Mouse (Mus musculus) urinary bladder, postnatal 4 days (tissue): Measurements from ENCODE around the gene Trp63.

Experiments used
- DNase-seq, 2 experiments: peaks; one replicate each; pipeline ENCODE4 v3.0.0; 2021 to 2022; ENCODE audit warnings: low spot score in 2 of 2

Gene Trp63

GRCm38 (mm10) chr16:25871503-25871902 is 187.9 kb downstream of the Trp63 start:
- no peak for DNase-seq

DNA sequence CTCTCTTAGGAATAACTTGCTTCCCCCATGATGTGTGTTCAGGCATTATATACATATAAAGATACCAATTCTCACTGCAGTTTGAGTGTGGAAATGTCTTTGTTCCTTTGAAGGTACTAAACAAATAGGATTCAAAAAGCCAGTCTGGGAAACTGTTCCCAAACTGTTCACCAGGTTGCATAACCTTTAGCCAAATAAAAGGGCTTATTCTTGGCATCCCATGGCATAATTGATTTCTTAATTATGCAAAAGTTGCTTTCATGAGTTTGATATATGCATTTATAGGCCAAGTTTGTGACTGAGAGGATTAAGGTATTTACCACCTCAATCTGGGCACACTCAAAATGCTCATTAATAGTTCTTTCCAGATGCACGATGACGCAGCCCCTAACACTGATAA is 192.1 kb downstream of the Trp63 start:
- no peak for DNase-seq

DNA sequence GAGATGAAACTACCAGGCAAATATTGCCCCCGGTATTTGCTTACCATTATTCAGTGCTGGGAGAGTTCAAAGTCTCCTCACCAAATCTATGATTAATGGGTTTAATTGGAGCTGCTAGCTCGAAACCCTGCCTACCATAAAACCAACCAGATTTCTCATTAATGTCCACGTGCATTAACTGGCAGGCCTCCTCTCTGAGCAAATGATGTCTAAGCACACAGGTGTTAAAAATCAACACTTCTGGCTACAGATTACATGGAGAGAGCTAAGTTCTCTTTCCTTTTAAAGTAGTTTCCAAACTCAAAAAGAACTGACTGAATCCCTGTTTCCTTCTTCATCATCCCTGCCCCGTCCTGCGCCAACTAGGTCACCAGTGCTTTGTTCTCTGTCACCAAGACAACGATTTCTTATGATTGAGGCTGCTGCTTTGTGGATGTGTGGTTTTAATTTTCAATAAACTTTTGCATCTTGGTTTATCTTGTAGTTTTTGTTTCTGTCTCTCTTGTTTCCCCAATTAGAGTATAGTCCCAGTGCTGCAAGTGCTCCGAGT is 193.9 kb downstream of the Trp63 start:
- no peak for DNase-seq

DNA sequence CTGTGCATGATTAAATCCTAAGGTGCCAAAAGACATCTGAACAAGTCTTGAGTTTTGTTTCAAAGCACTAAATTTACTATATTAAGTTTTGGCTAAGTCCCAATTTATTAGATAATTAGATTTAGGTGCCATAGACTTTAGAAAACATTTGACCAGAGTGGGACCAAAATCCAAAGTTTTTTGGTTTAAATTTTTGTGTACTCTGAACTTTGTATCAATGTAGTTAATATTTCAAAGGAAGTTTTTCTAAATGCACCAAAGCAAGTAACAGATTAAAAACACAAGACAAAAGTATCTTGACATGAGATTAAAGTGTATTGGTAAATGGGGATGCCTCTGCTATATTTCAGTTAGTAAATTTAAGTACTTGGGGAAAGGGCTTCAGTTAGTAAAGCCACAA is 194.6 kb downstream of the Trp63 start:
- no peak for DNase-seq

GRCm38 (mm10) chr16:25899071-25899470 is 215.5 kb downstream of the Trp63 start:
- no peak for DNase-seq

- DNase-seq = no peak
These were observed 216.1 kb downstream of the Trp63 start for GRCm38 (mm10) chr16:25899657-25900056.

DNA sequence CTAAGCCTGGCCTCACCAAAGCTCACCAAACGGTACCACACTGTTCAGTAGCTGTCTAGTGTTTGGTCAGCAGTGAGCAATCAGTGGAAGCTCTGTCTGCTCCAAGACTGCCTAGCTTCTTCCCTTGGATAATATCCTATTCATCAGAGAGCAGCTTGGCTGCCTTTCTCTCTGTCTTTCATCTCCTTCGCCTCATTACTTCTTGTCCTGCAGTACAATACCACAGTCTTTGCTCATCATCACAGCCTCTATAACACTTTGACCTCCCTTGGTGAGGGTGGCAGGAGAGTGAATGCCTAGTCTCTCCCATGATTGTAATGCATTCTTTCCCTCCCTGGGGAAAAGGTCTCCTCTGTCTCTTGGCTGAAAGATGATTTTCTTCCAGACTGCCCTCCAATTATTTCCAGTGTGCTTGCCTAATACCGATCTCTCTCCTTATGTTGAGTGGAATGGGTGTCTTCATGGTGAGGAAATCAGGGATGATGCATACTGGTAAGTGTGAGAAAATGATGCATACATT is 216.9 kb downstream of the Trp63 start:
- no peak for DNase-seq

GRCm38 (mm10) chr16:25912185-25912584 is 228.6 kb downstream of the Trp63 start:
- no peak for DNase-seq

GRCm38 (mm10) chr16:25934181-25934580 is 250.6 kb downstream of the Trp63 start:
- DNase-seq = no peak
